Mouse (Mus musculus): ENCODE results near the gene Babam2.

Gene Babam2

GRCm38 (mm10) chr5:31829588-31829987, 132.1 kb downstream of the Babam2 start:
- no peak for DNase-seq (ENCODE audit: low read depth, low spot score)

GRCm38 (mm10) chr5:31831587-31831986, 134.1 kb downstream of the Babam2 start:
- no peak for DNase-seq (ENCODE audit: low read depth, low spot score)

DNA sequence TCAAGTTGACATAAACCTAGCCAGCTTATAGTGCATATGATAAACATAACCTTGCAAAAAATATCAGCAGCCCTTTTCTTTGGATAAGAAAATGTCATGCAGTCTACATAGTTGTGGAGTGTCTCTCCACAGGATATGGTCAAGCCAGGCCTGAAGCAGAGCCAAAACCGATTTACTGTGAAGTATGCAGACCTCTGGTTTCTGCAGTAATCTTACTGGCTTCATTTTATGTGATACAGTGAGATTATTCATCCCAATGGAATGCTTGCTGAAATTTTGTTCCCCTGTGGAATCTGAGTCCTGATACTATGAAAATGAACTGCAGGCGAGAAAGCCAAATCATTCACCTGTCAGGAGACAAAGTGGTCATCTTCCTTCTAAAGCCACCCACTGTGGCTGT, 138.2 kb downstream of the Babam2 start:
- no peak for DNase-seq (ENCODE audit: low read depth, low spot score)

GRCm38 (mm10) chr5:31839973-31840372, 142.5 kb downstream of the Babam2 start:
- no peak for DNase-seq (ENCODE audit: low read depth, low spot score)

GRCm38 (mm10) chr5:31840406-31840805, 142.9 kb downstream of the Babam2 start:
- no peak for DNase-seq (ENCODE audit: low read depth, low spot score)

- DNase-seq (ENCODE audit: low read depth, low spot score): no peak
Observed at GRCm38 (mm10) chr5:31844856-31845255, 147.4 kb downstream of the Babam2 start.

DNA sequence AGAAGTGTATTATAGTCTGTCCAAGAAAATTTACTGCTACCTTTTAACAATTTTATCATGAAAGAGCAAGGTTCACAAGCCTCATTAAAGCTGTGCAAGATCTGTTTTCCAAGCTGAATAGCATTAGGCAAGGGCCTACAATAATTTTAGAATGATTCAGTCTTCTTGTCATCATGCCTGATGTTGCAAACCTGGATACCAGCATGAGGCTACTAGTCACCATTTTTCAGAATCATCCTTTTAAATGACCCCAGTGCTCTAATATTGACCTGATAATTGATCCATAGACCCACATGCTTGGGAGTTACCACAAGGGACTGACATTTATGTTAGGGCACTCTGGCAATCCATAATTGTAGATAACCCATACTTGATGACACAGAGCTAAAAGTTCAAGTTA, 149.5 kb downstream of the Babam2 start:
- DNase-seq (ENCODE audit: low read depth, low spot score): no peak

DNA sequence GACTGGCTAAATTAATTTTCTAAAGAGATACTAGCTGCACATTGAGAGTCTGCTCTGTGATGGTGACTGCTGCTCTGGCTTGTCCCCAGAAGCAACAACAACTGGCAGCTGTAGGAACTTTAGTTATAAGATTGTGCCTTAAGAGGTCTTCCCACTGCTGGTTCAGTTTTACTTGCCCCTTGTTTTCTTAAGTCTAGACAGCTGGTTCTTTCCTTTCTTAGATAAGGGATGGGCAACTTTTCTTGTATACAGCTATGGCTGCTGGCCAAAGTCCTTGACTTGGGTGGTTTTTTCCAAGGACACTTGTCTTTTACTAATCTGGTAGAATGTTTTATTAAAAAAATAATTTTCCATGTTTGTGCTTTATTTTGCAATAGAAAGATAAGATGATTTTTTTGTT, 151.5 kb downstream of the Babam2 start:
- no peak for DNase-seq (ENCODE audit: low read depth, low spot score)

GRCm38 (mm10) chr5:31852786-31853185, 155.3 kb downstream of the Babam2 start:
- no peak for DNase-seq (ENCODE audit: low read depth, low spot score)

DNA sequence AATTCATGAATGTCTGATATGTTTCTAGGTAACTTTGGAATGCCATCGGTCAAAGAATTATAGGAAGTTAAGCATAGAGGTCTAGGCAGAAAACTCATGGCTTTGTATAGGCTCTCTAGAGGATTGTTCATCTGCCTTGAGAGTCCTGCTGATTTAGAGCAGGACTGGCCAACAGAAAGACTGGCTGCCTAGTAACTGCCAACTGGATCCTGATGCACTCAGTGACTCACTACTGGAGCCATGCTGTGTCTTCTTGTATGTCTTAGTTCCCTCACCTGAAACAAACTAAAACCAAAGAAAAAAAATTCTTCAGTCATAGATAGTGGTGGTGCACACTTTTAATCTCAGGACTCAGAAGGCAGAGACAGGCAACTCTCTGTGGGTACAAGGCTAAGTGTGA, 156.3 kb downstream of the Babam2 start:
- DNase-seq (ENCODE audit: low read depth, low spot score): no peak

DNA sequence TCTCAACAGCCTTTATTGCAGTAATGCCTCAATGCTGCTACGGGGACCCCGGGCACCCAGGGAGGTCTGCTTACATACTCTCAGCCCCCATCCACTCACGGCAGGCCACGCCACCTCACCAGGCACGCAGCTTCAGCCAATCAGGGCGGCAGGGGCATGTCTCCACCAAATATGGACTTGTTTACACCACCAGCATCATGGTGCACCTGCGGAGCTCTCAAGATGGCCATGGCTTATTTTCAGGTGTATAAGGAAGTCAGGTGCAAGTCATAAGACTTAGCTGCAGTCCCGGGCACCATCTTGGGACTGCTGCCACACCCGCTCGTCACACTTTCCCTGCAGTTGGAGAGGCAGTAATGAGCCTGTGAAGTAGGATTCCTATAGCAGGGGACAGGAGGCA, 161.4 kb downstream of the Babam2 start:
- peak; percentile 48 for DNase-seq (ENCODE audit: low read depth, low spot score)

DNA sequence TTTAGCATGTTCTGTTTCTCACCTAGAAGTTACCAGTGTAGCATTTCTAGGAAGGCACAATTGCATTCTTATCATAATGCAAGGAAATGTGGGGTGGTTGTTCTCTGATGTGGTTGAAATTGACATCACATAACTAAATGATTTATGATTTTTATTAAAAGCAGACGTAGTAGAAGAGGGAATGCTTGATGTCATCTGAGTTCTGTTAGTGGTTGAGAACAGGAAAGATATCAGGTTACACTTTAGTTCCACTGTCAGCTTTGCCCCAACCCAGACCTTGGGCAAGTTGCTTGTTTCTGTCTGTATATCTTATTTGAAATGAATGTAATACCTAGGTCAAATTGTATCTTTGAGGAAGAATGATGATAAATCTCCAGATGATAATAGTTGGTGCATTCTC, 162.9 kb downstream of the Babam2 start:
- DNase-seq (ENCODE audit: low read depth, low spot score): no peak

DNA sequence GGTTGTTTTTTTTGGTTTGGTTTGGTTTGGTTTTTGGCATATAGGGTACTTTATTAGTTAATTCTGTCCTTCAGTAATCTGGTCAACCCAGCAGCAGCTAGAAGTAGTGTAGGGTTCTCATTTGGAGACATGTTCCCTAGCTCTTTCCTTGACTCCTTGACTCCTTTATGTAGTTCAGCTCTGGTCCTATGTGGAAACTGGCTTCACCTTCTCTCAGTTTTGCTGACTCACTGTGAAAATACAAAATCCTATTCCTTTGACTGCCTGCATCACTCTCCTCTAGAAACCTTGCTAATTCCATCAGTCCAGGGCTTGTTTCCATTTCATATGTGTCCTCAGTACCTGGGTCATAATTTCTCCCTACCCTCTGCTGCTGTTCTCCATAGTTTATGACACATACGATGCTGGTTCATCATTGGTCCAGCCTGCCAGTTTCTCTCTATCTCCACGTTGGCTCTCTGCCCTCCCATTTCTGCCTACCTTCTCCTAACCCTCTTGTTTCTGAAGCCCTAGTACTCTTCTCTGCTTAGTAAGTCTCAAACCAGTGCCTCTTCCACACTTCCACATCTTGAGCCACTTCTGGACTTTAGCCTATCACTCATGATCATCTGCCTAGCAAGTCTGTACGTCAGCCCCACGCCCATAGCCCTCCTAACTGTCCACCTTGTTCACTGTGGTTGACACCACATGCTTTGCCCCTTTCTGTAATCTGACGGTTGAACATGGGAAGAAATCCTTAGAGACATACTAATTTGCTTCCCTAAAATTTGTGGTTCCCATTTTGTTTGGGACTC, 163.5 kb downstream of the Babam2 start:
- DNase-seq (ENCODE audit: low read depth, low spot score): peak; percentile 8

DNA sequence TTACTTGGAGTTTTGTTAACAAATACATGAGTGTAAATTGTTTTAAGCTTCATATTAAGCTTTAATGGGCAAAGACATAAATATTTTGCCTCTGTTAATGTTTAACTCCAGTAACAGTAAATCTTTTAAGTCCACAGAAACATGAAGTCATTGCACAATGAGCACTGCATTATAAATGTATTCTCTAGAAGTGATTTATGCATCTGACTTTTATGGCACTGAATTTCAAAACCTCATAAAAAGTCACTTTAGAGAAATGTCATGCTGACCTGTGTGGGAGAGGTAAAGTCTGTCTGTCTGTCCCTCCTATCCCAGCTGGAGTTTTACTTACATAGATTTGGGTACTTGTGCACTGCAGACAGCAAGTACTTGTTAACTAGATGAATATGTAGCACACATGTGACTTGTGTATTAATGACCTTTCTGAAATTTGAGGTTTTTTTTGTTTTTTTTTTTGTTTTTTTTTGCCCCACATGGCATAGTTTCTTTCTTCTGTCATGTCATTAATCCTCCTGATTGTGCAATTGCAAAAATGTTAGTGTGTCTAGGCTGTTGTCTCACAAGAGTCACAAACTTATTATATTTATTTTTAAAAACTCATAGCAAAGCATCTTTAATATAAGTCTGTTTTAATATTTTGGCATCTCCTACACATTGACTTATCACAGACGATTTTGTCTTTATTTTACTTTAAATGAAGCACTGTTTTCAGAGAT, 165.4 kb downstream of the Babam2 start:
- DNase-seq (ENCODE audit: low read depth, low spot score): no peak

DNA sequence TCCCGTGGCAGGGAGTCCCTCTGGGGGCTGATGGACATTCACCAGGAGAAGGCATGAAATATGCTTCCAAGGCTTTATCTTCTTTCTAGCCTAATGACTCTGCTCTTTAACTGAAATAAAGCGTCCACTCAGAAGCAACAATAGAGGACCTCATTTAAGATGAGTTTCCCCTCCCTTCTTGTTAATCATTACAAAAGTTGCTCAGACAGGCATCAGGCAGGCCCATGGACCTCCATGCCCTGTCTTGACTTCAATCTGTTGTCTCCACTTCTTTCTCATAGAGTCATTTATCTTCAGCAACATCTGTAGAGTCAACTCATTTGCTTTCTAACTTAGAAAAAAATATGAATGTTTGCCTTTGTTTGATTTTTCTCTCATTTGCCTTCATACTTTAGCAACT, 166.6 kb downstream of the Babam2 start:
- DNase-seq (ENCODE audit: low read depth, low spot score): no peak

DNA sequence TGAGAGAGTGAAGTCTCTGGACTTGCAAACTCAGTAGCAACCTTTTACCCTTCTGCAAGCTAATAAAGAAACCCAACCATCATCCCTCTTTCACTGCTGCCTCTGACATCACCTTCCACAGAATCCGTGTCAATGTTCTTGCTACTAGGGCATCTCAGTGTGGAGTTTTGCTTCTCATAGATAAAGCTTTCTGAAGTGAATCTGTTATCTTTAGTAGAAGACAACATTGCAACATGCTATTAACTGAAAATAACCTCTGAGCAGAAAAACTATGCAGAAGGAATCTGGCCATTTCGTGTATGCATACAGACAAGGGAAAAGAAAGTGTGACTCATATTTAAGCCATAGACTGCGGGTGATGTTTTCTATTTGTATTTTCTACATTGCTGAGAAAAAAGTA, 168.6 kb downstream of the Babam2 start:
- DNase-seq (ENCODE audit: low read depth, low spot score): no peak

GRCm38 (mm10) chr5:31870856-31871520, 173.5 kb downstream of the Babam2 start:
- no peak for DNase-seq (ENCODE audit: low read depth, low spot score)

DNA sequence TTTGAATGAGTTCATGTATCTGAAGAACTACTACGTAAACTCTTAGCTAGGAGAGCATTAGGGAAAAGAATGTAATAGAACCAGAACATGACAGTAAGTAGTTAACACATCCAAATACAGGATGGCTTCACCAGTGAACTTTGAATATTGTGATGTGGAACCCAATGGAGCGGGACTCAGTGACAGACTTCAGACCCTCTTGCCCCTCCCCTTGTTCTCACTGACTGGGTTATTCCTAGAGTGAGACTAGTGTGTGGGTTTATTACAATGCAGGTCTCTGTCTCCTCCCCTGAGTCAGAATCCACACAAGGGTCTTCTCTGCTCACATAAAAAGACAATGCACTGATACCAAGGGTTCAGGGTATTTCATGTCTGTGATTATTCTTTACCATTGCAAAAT, 175.8 kb downstream of the Babam2 start:
- DNase-seq (ENCODE audit: low read depth, low spot score): no peak

- no peak for DNase-seq (ENCODE audit: low read depth, low spot score)
Observed at GRCm38 (mm10) chr5:31874543-31874942, 177.1 kb downstream of the Babam2 start.

- DNase-seq (ENCODE audit: low read depth, low spot score): no peak
Observed at GRCm38 (mm10) chr5:31875443-31875842, 178.0 kb downstream of the Babam2 start.

GRCm38 (mm10) chr5:31876216-31876974, 178.9 kb downstream of the Babam2 start:
- no peak for DNase-seq (ENCODE audit: low read depth, low spot score)

- DNase-seq (ENCODE audit: low read depth, low spot score): no peak
Observed at GRCm38 (mm10) chr5:31880457-31880856, 183.0 kb downstream of the Babam2 start.

Data from R1 (cell line).